Mouse (Mus musculus): Measurements from ENCODE around the gene Appl1.
"Not testable (repeated sequence)": the region's sequence is repeated elsewhere in the genome, so short reads cannot be mapped to it uniquely, and the experiment has no call there.

Gene Appl1

GRCm38 (mm10) chr14:26960518-26960917 is 10.5 kb downstream of the Appl1 start:
- DNase-seq: no peak

- DNase-seq: not testable (repeated sequence)
Measured at GRCm38 (mm10) chr14:26956139-26956538, 14.9 kb downstream of the Appl1 start.

GRCm38 (mm10) chr14:26935558-26935957 is 35.5 kb downstream of the Appl1 start:
- DNase-seq: no peak

- DNase-seq: no peak
Measured at GRCm38 (mm10) chr14:26934891-26935290, 36.1 kb downstream of the Appl1 start.

- DNase-seq: no peak
Measured at GRCm38 (mm10) chr14:26923702-26924421, 47.2 kb downstream of the Appl1 start.

GRCm38 (mm10) chr14:26919310-26919709 is 51.7 kb downstream of the Appl1 start:
- no peak for DNase-seq

- DNase-seq: peak; percentile 44
Measured at GRCm38 (mm10) chr14:26913681-26914268, 57.3 kb downstream of the Appl1 start.

- no peak for DNase-seq
Measured at GRCm38 (mm10) chr14:26911826-26912225, 59.2 kb downstream of the Appl1 start.

GRCm38 (mm10) chr14:26911201-26911600 is 59.8 kb downstream of the Appl1 start:
- no peak for DNase-seq

- DNase-seq: not testable (repeated sequence)
Measured at GRCm38 (mm10) chr14:26910461-26910860, 60.6 kb downstream of the Appl1 start.

- no peak for DNase-seq
Measured at GRCm38 (mm10) chr14:26907401-26907800, 63.6 kb downstream of the Appl1 start.

GRCm38 (mm10) chr14:26900893-26901292 is 70.1 kb downstream of the Appl1 start:
- DNase-seq: no peak

GRCm38 (mm10) chr14:26899490-26899889 is 71.5 kb downstream of the Appl1 start:
- no peak for DNase-seq

- DNase-seq: no peak
Measured at GRCm38 (mm10) chr14:26894392-26894791, 76.6 kb downstream of the Appl1 start, which contains the start of gene Asb14. Gene Asb14, plus strand, starts transcription at chr14:26894557.

- DNase-seq: no peak
Measured at GRCm38 (mm10) chr14:26890777-26891176, 80.3 kb downstream of the Appl1 start.

GRCm38 (mm10) chr14:26887244-26887643 is 83.8 kb downstream of the Appl1 start:
- no peak for DNase-seq

GRCm38 (mm10) chr14:26881700-26882099 is 89.3 kb downstream of the Appl1 start:
- DNase-seq: no peak

- DNase-seq: no peak
Measured at GRCm38 (mm10) chr14:26879976-26880375, 91.1 kb downstream of the Appl1 start.

- DNase-seq: no peak
Measured at GRCm38 (mm10) chr14:26878756-26879155, 92.3 kb downstream of the Appl1 start.
